Mouse (Mus musculus): Measurements from ENCODE around the gene Sez6l. TPM values are rescaled to one million over a fixed set of nuclear protein-coding genes. Genes with fewer than 3 reads are reported as not detected.

The Sez6l gene
- polyA plus RNA-seq, 1 experiment: 2.4 TPM

DNA sequence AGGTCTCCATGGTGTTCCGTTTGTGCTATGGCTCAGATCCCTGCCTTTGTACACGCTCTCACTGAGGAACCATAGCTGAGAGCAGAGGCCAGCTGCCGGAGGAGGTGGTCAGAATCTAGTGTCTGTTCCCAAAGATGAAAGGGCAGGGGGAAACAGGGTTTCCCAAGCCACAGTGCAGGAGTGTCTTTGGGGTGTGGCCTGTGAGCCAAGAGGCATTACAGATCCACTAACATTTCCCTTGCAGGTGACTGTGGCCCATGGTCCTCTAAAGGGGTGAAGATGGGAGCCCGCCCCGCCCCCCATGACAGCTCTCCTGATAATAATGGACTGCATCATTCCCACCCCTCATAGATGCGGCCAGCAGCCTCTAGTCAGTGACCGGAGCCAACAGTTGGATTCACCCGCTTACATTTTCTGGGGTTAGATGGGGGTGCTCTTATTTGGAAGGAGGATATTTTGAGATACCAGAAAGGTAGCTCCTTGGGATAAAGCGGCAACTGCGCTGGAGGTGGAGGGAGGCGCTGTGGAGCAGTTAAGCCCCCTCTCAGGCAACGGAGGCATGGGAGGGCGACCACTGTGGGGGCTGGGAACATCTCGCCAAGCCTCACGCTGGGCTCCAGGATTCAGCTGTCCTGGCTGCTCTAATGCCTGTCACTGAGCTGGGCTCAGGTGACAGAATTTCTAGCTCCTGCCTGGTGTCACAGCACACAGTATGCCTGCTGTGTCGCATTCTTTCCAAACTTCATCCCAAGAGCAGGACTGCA lies 43.5 kb downstream of the Sez6l start:
- DNase-seq (ENCODE audit: low read depth): no peak

DNA sequence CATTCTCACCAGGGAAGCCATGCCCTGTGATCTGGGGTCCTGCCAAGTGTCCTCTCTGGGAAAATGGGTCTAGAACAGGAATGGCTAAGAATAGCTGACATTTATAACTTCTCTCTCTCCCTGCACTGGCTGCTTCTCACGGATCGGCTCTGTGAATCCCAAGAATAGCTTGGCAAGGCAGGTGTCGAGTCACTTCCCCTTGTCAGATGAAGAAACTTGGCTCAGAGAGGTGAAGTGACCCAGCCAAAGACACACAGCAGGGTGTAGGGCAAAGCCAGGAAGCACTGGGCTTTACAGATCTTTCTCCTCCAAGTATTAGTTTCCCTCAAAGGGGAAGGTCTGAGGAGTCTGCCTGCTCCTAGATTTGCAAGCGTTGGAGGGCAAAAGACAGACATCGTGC lies 44.1 kb downstream of the Sez6l start:
- no peak for DNase-seq (ENCODE audit: low read depth)

DNA sequence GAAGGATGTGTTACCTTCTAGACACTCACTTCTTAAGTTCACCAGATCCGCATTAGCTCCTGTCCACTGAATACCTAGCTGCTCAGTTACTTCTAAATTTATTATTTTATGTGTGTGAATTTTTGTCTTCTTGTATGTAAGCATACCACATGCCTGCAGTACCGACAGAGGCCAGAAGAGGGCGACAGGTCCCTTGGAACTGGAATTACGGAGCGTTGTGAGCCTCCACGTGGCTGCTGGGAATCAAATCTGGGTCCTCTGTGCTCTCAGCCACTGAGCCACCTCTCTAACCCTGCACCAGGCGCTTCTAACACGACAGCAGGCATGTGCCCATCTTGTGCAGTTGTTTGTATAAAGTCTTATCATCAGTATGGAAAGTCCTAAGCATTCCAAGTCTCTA lies 44.8 kb downstream of the Sez6l start:
- no peak for DNase-seq (ENCODE audit: low read depth)

DNA sequence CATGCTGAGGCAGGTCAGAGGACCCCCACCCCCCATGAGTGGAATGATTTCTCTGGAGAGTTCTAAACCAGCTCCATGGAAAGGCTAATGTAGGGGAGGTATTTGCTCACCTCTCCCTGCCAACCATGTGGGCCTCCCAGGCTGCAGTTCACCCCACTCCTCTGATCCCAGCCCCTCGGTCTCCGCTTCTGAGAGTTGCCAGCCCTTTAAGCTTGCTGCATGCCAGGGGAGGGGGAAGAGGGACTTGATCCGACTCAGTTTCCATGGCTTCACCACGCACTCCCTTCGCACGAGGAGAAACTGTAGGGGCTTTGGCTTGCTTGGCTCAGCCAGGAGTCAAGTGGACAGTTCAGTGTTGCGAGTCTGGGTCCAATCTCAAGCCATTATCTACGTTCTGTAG lies 45.9 kb downstream of the Sez6l start:
- no peak for DNase-seq (ENCODE audit: low read depth)

DNA sequence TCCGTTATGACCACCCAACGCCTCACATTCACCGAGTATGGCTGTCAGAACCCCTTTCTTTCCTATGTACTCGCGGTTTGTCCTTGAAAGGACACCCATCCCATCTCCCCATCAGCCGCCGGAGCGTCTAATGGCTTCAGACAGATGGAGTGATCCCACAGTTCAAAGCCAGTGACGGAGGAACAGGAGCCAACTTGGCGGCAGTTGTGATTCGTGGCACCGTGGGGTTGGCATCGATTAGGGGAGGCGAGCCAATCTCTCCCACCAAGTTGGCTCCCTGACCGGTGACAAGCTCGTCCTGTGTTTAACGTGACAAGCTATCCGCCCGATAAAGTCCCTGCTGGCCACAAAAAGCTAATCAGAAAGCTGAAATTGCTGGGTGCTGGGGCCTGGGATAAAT lies 50.0 kb downstream of the Sez6l start:
- no peak for DNase-seq (ENCODE audit: low read depth)

DNA sequence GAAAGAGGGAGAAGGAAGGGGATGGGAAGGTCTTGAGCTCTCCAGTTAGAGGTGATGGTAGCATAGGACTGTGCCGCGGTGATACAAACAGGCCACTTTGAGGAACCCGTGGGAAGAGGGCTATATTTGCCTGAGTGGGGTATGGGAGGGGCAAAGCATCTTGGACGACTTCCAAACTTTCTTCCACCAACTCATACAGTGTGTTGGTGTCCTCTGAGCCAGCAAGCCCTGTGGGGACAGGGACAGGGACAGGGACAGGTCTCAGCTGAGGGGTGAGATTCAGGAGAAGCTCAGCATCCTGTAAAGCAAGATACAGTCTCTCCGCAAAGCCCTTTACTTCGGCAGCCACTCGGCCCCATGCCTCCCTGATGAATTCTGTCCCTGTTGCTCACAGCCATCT lies 50.5 kb downstream of the Sez6l start:
- no peak for DNase-seq (ENCODE audit: low read depth)

DNA sequence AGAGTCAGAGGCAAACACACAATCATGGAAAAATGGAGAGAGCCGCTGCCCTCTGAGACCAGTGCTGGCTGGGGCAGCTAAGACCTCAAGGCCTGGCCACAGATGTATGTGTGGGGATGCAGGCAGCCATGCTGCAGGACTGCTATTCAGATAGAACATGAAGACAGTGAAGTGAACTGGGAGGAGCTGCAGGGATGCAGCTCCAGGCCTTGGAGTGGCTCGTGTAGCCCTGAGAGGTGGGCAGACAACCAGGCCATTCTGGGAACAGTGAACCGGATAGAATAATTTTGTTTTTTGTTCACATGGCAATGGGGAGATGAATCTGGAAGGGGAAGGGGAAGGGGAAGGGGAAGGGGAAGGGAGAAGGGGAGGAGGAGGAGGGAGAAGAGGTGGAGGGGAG lies 51.0 kb downstream of the Sez6l start:
- no peak for DNase-seq (ENCODE audit: low read depth)

DNA sequence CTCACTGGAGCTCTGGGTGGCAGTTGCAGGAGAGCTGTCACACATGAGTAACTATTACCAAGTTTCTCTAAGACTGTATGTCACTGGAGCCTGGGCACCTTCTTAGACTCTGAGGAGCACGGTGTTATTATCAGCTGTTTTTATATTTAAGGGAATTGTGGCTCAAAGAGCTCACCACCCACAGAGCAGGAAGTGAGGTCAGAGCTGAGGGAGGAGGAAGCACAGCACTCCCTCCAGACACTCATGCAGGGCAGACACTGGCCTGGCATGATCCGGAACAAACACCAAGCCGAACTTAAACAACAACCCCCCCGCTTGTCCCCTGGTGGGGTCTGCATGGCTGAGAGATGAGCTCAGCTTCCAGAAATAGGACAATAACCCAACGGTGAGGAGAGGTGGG lies 51.7 kb downstream of the Sez6l start:
- DNase-seq (ENCODE audit: low read depth): no peak

DNA sequence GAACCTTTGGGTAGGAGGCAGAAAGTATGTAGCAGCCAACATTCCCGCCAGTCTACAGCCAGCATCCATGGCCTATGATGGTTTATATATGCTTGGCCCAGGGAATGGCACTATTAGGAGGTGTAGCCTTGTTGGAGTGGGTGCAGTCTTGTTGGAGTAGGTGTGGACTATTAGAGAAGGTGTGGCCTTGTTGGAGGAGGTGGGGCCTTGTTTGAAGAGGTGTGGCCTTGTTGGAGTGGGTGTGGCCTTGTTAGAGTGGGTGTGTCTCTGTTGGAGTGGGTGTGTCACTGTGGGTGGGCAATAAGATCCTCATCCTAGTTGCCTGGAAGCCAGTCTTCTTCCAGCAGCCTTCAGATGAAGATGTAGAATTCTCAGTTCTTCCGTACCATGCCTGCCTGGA lies 53.2 kb downstream of the Sez6l start:
- DNase-seq (ENCODE audit: low read depth): no peak

DNA sequence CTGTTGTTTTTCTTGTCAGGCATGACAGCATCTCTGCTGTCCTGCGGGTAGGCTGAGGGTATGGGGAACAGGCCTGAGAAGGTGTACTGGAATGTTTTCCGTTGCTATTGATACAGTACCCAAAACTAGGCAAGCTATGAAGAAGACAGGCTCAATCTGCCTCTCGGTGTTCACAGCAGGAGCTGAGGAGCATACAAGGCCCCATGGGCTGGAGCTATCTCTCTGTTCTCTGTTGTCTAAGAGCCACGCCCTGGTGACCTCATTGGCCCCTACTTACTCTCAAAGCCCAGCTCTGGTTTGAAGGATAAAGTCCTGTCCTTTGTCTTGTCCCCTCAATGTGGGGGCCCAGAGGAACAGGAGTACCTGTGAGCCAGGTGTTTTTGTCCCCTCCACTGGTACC lies 53.7 kb downstream of the Sez6l start:
- no peak for DNase-seq (ENCODE audit: low read depth)

DNA sequence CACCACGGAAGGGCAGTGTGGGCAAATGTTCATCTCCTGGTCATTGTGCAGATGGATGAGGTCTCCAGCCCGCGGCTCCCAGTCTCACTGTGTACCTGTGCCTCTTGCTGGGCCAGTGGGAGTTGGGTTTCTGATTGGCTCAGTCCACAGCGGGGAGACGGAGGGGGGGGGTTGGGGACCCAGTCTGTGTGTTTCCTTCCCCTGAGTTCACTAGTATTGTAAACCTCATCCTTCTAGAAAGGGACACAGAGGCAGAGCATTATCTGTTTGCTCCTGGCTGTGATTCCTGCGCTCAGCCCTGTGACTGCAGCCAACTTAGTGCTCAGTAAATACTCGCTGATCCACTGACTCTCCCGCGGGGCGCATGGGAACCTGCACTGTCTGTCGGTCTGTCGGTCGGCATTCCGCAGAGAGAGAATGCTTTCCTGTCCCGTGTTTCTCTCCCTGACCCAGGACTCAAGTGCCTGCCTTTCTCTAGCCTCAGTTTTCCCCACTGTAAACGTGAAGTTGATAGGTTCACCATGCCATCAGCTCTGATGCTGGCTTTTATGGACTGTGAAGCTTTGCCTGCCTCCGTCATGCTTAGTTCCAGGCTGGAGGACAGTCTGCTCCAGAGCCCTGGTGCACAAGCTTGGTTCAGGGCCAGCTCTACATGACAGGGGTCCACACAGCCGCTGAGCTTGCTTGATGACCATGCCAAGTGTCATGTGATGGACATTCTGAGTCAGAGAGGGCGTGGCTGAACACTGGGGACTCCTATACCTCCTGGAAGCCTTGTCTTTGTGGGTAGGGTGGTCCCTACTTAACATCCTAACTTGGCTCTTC lies 55.1 kb downstream of the Sez6l start:
- DNase-seq (ENCODE audit: low read depth): no peak

DNA sequence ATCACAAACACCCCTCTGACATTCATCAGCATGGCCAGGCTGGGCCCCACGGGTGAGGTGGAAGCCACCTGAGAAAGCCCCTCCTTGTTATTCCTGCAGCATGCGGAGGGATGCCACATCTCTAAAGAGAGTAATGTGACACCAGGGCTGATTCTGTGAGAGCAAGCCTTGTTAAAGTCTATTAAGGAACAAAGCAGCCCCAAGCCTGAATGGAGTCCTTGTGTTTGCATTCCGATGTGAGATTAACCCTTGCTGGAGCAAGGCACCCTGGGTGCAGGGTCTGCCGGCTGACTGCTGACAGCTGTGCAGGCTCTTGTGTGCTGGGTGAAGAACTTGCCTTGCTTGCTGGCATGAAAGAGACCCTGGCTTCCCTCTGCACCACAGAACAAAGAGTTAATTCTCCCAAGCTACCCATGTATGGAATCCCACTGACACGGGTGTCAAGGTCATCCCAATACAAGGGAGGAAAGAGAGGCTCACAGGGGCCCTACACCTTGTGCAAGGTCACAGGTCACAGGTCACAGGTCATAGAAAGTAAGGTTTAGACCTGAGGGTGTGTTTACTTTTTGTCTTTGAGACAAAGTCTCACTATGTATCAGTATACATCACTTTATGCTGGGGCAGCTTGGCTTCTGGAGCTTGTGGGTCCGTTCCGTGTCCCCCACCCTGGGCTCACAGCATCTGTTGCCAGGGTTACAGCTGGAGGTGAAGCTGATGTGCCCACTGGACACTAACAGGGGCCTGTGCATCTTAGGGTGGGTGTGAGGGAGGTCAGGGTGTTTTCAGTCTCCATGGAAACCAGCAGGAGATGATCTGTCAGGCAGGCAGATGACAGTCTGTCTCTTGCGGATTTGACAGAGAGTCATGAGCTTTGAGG lies 55.9 kb downstream of the Sez6l start:
- DNase-seq (ENCODE audit: low read depth): no peak

DNA sequence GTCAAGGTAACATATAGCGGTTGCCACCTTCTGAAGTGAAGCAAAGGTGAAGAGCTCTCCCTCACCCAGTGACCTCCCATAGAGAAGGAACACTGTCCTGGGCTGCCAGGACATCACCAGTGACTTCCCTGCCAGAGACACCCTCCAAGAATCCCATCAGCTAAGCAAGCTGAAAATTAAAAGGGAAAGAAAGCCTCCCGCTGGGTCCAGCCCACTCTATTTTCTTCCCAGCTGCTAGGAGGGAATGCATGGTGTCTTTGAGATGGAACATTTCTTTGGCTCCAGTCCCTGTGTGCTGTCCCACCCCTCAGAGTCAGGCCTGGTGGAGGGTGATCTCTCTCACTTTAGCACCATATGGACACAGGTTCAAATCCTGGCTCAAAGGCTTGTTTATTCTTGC lies 58.2 kb downstream of the Sez6l start:
- DNase-seq (ENCODE audit: low read depth): no peak

DNA sequence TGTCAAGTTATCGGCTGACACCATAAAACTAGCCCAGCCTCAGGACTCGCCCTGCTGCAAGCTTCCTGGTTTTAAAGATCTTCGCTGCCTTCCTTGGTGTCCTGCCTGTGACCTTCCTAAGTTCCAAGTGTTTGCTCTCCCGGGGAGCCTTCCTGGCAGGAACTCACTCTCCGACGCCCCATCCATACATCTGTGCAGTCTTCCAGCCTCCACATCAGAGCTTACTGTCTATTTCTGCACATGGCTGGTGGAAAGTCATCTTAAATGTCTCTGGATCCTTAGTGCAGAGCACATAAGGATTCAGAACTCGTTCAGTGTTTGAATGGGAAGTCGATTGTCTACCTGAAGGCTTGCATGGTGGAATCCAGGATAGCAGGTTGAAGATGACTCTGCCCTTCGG lies 59.5 kb downstream of the Sez6l start:
- no peak for DNase-seq (ENCODE audit: low read depth)

DNA sequence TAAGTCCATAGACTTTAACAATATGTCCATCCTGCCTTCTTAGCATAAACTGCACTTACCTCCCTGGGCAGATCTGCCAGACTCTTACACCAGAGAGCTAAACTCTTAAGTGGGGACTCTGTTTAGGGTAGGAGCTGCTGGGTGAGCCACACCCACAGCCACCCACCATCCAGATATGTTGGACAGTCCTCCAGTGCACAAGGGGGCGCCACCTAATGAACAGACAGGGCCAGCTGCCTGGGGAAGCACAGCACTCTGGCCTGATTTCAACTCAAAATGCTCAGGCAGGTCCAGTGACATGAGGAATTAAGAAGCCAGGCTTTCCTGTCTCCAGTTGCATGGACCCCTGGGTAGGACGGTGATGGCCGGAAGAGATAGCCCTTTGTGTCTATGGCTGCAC lies 60.5 kb downstream of the Sez6l start:
- no peak for DNase-seq (ENCODE audit: low read depth)

DNA sequence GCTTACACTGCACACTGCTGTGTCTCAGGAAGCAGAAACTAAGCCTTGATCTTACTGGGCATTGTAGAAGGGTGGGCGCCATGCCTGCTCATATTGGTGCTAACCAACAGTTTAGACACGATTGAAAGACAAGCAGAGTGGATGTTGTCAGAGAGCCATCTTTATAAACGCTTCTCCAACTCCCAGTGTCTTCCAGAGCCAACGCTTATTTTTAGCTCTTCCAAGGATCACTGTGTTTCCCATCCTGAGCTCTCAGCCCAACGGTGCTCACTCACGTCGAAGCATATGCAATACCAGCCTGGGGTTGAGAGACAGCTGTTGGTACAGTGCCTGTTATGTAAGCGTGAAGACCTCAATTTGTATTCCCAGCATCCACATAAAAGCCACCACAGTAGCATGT lies 66.6 kb downstream of the Sez6l start:
- no peak for DNase-seq (ENCODE audit: low read depth)

DNA sequence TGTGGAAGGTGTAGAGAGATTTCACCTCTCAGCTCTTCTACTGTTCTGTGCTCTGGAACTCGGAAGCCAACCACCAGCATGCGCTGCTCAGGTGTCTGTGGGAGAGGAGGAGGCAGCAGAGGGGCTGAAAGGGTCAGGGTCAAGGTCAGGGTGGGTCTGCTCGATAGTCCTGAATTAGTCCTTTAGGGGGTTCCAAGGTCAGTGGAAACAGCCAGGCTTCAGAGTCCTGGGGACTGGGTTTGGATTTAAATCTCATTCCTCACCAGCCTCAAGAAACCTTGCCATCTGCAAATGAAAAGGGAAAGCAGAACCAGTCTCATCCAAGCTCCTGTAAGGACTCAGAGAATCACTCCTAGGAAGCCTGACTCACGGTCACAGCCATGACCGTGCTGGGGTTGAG lies 67.1 kb downstream of the Sez6l start:
- no peak for DNase-seq (ENCODE audit: low read depth)

DNA sequence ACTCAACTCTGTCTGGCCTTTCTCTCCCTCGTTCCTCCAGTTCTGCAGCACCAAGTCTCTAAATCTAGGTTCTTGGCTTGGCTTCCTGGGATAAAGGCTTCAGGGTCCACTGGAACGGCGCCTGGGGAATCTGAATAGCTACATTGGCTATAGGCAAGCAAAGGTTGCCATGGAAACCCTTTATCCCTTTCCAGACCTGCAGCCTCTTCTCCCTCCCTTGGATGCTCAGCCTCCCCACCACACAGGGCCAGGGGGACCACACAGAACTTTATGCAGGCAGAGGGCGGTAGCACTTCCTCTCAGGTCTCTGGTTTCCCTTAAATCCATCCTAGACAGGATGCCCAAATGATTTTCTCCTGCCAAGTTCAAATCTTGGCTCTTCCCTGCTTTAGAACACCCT lies 71.4 kb downstream of the Sez6l start:
- DNase-seq (ENCODE audit: low read depth): no peak

DNA sequence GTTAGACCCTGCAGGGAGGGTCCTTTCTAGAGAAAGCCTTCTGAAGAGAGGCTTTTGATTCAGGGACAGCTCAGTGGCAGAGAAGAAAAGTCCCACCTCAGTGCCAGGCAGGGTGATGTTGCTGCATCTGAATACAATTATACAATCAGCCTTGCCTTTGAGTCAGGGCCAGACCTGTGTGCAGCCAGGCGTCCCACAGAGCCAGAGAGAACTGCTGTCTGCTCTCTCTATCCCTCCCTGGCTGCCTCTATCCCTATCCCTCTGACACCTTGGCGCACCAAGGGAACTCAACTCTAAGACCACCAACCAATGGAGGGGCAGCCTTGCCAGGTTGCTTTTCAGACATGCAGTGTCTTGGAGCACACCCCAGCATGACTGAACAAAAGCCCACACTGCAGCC lies 75.6 kb downstream of the Sez6l start:
- no peak for DNase-seq (ENCODE audit: low read depth)

DNA sequence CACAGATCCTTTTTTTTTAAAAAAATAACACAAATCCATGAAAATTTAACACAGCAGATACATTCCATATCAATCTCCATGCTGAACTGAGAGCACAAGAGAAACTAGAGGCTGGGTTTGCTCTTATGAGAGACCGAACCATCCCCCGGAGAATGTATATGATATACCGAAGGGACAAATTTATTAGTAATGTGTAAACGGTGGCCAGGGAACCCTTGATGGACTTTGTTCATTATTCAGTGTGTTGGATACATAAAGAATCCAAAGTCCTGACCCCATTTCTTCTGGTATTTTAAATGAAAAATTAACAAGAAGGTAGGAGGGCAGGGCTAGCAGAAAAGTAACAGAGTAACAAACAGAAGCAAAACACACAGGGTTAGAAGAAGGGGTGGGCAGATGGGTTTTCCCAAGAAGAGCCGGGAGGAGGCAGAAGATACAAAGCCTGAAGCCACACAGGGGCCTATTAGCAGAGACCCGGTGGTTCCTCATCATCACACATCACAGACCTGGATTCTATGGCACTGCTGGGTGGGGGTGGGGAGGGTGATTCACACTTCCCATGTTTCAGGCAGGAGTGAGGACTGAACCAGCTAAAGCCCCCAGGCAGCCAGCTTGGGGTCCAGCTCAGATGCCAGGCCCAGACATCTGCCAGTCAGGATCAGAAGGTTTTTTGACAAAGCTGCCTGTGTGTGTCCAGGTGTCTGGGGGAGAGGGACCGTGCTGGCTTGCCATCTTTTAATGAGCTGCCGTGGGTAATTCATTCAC lies 76.9 kb downstream of the Sez6l start:
- DNase-seq (ENCODE audit: low read depth): no peak
